Mouse (Mus musculus): Measurements from ENCODE around the gene Lipe. TPM values are rescaled to one million over a fixed set of nuclear protein-coding genes. Genes with fewer than 3 reads are reported as not detected.

Lipe gene
- 50.7 TPM for polyA plus RNA-seq (2014; fragmentation: Illumina TruSeq; extraction: RNeasy Lipid Tissue Mini Kit (QIAGEN cat#74804); ENCODE audit: low read depth, low replicate concordance)

DNA sequence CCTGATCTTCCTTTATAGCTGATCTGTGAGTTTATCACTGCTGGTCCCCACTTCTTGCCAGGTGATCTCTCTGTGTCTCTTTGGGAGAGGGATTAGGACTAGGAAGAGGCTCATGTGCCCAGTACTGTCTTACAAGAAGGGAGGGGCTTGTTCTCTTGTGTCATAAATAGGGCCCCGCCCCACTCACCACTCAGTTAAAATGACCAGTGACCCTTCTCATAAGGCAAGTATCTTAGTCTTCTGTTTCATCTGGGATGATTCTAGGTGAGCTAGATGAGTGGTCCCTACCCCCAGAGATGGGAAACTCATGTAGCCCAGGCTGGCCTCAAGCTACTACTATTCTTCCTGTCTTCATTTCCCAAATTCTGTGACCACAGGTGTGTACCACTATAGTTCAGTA lies at the start of gene Lipe:
Gene Lipe (minus strand): TSS at position 101 of the 400 bp plus-strand sequence.

DNA sequence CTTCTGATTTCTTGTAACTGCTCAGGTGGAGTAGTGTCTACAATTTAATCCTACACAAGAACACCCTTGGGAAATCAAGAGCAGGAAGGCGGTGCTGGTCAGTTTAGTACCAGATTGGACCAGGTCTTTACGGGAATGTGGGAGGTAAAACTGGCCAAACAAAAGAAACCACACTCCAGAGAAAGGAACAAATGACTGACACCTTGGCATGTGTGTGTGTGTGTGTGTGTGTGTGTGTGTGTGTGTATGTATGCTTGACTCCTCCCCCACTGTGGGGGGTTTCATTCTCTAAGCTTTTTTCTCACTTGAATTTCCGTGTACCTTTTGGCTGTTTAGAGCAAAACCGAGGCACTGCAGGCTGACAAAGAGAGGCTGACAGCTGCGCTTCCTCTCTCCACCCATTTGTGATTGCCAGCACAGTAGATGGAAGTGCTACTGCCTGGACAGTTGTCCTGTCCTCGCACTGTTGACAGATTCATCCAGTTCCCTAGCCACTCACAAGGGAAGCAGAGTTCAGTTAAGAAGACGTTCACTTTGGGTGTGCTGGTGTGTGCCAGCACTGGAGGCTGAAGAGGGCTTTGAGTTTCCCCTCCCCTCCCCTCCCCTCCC lies 14.4 kb upstream of the Lipe start, which contains the start of gene Cxcl17:
Gene Cxcl17 (minus strand): TSS at position 54 of the 609 bp plus-strand sequence.

DNA sequence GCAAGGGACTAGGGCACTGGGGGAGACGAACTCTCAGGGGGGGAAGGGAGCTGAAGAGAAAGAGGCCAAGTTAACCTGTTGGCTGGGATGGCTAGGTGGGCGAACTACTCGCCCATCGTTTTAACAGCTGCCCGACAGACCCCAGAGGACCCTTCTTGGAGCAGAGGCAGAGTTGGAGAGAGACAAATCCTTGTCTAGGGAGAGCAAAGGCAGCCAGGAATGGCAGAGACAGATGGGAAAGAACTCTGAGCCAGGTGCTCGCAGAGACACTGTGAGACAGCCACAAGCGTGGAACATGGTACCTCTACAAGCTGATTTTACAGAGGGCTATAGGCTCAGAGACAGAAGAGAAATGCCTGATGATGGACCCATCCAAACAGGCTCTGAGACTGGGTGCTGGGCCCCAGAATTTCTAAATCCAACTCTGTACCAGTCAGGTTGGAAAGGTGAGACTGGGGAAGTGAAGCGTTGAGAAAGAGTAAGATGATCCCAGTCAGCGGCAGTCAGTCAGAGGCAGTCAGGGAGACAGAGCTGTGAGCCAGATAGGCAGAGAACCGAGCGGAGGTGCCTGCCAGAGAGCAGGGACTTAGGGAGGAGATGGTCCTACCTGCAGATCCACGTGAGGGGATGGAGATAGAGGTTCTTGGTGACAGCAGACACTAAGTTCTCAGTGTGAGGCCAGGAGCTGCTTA lies 29.3 kb downstream of the Lipe start, which contains the start of gene Cnfn:
Gene Cnfn (minus strand): TSS at position 667 of the 692 bp plus-strand sequence.

Other genes starting within 250 kb of the Lipe start
- 0.84 TPM for gene Pou2f2, start 219.0 kb downstream of the Lipe start, polyA plus RNA-seq (2014; fragmentation: Illumina TruSeq; extraction: RNeasy Lipid Tissue Mini Kit (QIAGEN cat#74804); ENCODE audit: low read depth, low replicate concordance)
- gene Dedd2, start 178.1 kb downstream of the Lipe start, polyA plus RNA-seq (2014; fragmentation: Illumina TruSeq; extraction: RNeasy Lipid Tissue Mini Kit (QIAGEN cat#74804); ENCODE audit: low read depth, low replicate concordance): 14.2 TPM
- 6.4 TPM for gene Zfp526, start 177.3 kb downstream of the Lipe start, polyA plus RNA-seq (2014; fragmentation: Illumina TruSeq; extraction: RNeasy Lipid Tissue Mini Kit (QIAGEN cat#74804); ENCODE audit: low read depth, low replicate concordance)
- gene Gsk3a, start 160.9 kb downstream of the Lipe start, polyA plus RNA-seq (2014; fragmentation: Illumina TruSeq; extraction: RNeasy Lipid Tissue Mini Kit (QIAGEN cat#74804); ENCODE audit: low read depth, low replicate concordance): 67.0 TPM
- 10.7 TPM for gene Erf, start 147.9 kb downstream of the Lipe start, polyA plus RNA-seq (2014; fragmentation: Illumina TruSeq; extraction: RNeasy Lipid Tissue Mini Kit (QIAGEN cat#74804); ENCODE audit: low read depth, low replicate concordance)
- gene Cic, start 131.0 kb downstream of the Lipe start, polyA plus RNA-seq (2014; fragmentation: Illumina TruSeq; extraction: RNeasy Lipid Tissue Mini Kit (QIAGEN cat#74804); ENCODE audit: low read depth, low replicate concordance): 47.8 TPM
- 2.6 TPM for gene Pafah1b3, start 100.7 kb downstream of the Lipe start, polyA plus RNA-seq (2014; fragmentation: Illumina TruSeq; extraction: RNeasy Lipid Tissue Mini Kit (QIAGEN cat#74804); ENCODE audit: low read depth, low replicate concordance)
- not detected for gene Prr19, start 97.3 kb downstream of the Lipe start, polyA plus RNA-seq (2014; fragmentation: Illumina TruSeq; extraction: RNeasy Lipid Tissue Mini Kit (QIAGEN cat#74804); ENCODE audit: low read depth, low replicate concordance)
- gene Tmem145, start 92.6 kb downstream of the Lipe start, polyA plus RNA-seq (2014; fragmentation: Illumina TruSeq; extraction: RNeasy Lipid Tissue Mini Kit (QIAGEN cat#74804); ENCODE audit: low read depth, low replicate concordance): not detected
- 19.9 TPM for gene Megf8, start 81.5 kb downstream of the Lipe start, polyA plus RNA-seq (2014; fragmentation: Illumina TruSeq; extraction: RNeasy Lipid Tissue Mini Kit (QIAGEN cat#74804); ENCODE audit: low read depth, low replicate concordance)
- not detected for gene Cnfn, start 29.0 kb downstream of the Lipe start, polyA plus RNA-seq (2014; fragmentation: Illumina TruSeq; extraction: RNeasy Lipid Tissue Mini Kit (QIAGEN cat#74804); ENCODE audit: low read depth, low replicate concordance)
- gene Cxcl17, start 14.2 kb upstream of the Lipe start, polyA plus RNA-seq (2014; fragmentation: Illumina TruSeq; extraction: RNeasy Lipid Tissue Mini Kit (QIAGEN cat#74804); ENCODE audit: low read depth, low replicate concordance): not detected
- 17.6 TPM for gene Ceacam1, start 78.9 kb upstream of the Lipe start, polyA plus RNA-seq (2014; fragmentation: Illumina TruSeq; extraction: RNeasy Lipid Tissue Mini Kit (QIAGEN cat#74804); ENCODE audit: low read depth, low replicate concordance)
- 0.58 TPM for gene Ceacam2, start 141.1 kb upstream of the Lipe start, polyA plus RNA-seq (2014; fragmentation: Illumina TruSeq; extraction: RNeasy Lipid Tissue Mini Kit (QIAGEN cat#74804); ENCODE audit: low read depth, low replicate concordance)
- gene Erich4, start 217.2 kb upstream of the Lipe start, polyA plus RNA-seq (2014; fragmentation: Illumina TruSeq; extraction: RNeasy Lipid Tissue Mini Kit (QIAGEN cat#74804); ENCODE audit: low read depth, low replicate concordance): not detected
- gene Dmac2, start 220.7 kb upstream of the Lipe start, polyA plus RNA-seq (2014; fragmentation: Illumina TruSeq; extraction: RNeasy Lipid Tissue Mini Kit (QIAGEN cat#74804); ENCODE audit: low read depth, low replicate concordance): 79.6 TPM
- gene B3gnt8, start 227.9 kb upstream of the Lipe start, polyA plus RNA-seq (2014; fragmentation: Illumina TruSeq; extraction: RNeasy Lipid Tissue Mini Kit (QIAGEN cat#74804); ENCODE audit: low read depth, low replicate concordance): 3.3 TPM

Data from heart, adult 10 weeks (tissue).